Mouse (Mus musculus): Measurements from ENCODE around the gene Kcnip4.

DNA sequence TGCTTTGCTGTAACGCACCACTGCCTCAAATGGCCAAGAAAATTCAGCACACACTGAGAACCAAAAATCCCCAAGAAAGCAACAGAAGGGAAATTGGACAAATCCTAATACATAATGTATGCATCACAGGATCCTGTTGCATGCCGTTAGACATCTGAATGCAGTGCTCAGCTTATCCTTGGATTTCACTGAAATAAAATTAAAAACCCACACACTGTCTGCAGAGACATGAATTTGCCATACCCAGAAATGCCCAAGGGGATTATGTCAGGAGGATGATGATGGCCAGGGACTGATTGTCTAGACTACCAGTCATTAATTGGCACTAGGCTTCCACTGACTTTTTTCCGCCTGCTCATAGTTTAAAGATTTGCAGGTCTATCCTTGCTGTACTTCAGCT lies 818.7 kb downstream of the Kcnip4 start:
- TF ChIP-seq CTCF (IDR thresholded peaks at IDR 0.05; ENCODE audit: control insufficient read depth, insufficient read depth, insufficient read length) (no peak), MAX (IDR thresholded peaks at IDR 0.05) (no peak), CEBPB (IDR thresholded peaks at IDR 0.05; ENCODE audit: low read depth) (no peak)
